Mouse (Mus musculus): ENCODE data around the gene Slc17a5.
"Not testable (repeated sequence)": the region's sequence is repeated elsewhere in the genome, so short reads cannot be mapped to it uniquely, and the experiment has no call there.

The Slc17a5 gene

DNA sequence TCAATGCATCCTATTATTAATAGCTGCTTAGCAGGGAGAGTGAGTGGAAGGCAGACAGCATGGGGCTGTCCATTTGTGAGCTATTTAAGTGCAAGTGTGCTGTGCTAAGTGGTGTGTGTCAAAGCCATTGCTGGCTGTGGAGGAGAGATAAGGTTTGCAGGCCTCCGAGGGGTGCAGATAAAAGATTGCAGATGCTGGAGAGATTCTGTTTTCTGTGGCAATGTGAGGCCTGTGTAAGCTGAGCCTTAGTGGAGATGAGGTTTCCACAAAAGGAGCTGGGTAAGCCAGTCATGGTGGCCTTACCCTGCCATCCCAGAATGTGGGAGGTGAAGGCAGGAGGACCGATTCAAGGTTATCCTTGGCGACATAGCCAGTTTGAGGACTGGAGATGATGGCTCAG, 71.7 kb downstream of the Slc17a5 start:
- no peak for DNase-seq

DNA sequence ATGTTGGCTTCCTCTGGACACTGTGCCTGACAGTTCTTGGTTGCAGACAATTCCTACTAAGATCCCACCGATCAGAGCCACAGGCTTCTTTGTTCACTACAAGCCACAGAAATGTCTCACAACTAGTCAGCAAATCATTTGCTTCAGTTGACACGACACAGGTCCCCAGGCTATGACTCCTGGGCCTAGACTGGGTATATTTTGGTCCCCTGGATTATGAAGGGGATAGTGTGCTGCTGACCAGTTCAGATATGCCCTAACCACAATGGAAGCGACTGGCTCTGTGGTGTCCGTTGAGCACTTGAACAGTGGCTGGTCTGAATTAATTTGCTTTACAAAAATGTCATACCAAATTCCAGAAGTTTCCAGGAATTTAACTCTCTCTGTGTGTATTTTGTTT, 73.2 kb downstream of the Slc17a5 start:
- DNase-seq = no peak

GRCm38 (mm10) chr9:78513776-78514500, 73.9 kb downstream of the Slc17a5 start:
- no peak for DNase-seq

GRCm38 (mm10) chr9:78511705-78512104, 76.1 kb downstream of the Slc17a5 start:
- DNase-seq = no peak

DNA sequence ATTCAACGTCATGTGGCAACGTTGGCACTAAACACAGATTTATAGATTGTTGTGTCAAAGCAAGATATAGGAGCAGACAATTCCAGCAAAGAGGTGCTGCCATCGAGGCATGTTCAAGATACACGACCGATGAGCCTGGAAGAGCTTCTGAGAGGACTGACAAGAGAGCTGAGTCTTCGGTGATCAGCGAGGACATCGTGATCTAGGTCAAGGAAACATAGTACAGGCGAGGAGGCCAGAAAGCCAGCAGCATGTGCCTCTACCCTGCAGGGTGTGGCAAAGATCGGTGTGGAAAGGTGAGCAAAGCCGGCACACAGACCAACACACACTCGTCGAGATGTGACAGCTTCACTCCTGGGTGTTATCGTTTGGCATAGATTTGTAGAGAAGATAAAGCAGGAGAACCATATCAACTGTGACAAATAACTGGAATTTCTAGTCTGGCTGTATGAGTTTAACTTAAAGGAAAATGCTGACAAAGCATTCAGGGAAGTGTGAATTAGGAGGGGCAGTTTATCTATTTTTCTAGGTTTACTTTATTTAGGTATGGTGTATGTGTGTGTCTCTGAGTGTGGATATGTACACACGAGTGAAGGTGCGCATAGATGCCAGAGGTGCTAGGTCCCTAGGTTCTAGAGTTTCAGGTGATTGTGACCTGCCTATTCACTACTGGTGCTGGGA, 79.6 kb downstream of the Slc17a5 start:
- DNase-seq = no peak

DNA sequence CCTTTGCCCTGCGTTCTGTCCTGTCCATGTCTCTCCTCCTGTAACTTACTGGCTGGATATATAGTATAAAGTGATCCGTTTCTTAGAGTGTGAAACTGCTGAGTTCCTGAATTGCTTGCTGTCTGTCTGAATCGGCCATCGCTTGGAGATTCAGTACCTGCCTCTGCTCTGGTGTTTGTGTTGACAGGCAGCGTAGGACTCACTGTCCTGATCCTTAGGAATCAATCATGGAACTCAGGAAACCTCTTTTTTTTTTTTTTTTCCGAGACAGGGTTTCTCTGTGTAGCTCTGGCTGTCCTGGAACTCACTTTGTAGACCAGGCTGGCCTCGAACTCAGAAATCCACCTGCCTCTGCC, 81.1 kb downstream of the Slc17a5 start:
- DNase-seq = no peak

GRCm38 (mm10) chr9:78506002-78506721, 81.7 kb downstream of the Slc17a5 start:
- no peak for DNase-seq

GRCm38 (mm10) chr9:78505223-78505622, 82.6 kb downstream of the Slc17a5 start:
- no peak for DNase-seq

DNA sequence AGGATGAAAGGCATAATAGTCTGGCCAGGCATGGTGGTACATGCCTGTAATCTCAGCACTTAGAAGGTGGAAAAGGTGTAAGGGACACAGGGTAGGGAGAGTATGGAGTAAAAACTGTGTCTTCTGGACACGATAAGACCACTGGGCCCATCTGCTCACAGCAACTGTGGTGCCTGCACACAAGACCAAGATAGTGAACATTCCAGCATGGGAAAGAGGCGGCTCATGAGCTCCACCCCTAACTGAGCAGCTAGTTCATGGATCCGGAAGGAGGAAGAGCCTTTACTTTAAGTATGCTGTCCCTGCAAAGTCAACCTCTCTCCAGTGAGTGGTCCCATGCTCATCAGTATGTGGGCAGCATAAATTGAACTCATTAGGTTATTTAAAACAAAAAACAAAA, 83.2 kb downstream of the Slc17a5 start:
- DNase-seq = no peak

- no peak for DNase-seq
These were observed 83.7 kb downstream of the Slc17a5 start for GRCm38 (mm10) chr9:78504133-78504532.

DNA sequence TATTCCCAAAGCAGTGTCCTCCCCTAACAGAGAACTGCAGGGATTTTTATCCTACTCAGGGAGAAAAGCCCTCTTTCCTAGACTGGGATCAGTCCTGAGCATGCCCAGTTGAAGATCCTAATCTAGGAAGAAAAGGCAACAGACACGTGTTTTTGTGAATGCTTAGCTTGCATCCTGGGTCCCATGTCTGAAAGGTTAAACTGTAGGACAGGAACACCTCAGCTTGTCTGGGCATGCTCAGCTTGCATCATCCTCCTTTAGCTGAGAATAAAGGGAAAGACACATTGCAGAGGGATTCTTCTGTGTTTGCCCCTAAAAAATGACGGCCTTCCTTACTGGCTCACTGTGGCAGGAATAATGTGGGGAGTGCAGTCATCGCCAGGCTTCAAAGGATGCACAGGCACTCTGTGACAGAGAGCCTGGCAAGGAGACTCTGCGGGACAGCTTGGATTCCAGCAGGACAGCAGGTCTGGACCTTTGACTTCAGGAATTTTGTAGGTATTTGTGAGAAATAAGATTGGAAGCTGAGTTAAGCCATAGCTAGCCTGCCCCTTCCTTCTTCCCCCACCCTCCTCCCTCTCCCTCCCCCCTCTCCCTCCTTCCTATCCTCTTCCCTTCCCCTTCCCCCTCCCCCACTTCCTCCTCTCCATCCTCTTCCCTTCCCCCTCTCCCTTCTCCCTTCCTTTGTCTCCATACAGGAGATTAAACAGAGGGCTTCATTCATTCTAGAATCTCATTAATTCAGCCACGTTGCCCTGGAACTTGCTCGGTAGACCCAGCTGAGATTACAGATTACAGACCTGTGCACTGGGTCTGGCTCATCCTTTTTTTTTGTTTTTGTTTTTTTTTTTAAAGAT, 84.4 kb downstream of the Slc17a5 start:
- DNase-seq = no peak

DNA sequence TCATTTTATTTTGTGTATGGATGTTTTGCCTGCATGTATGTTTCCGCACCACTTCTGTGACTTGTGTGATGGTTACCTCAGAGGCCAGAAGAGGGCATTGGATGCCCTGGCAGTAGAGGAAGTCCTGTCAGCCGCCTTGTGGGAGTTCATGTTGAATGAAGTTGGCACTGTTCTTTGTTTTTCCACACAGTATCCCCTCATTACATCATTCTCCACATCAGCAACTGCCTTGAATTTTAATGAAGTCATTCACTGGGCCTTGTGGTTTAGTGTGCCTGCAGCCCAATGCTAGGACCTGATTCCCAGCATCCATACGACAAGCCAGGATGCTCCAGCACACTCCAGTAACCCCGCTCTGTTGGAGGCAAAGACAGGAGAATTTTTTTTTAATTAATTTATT, 86.6 kb downstream of the Slc17a5 start:
- no peak for DNase-seq

DNA sequence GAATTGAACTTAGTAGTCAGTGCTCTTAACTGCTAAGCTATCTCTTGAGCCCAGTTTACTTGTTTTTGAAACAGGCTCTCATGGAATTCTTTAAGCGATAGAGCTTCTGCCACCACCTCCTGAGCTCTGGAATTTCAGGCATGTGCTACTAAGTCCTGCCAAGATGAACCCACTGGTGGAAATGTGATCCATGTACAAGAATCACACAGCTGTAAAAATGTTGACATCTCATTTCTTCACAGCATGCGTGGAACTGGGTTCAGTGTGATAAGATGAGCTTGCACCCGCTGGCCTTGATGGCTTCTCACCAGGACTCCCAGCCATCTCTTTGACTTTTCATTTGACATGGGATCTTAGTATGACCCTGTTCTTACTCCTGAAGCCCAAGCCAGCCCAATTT, 87.5 kb downstream of the Slc17a5 start:
- no peak for DNase-seq

- DNase-seq = no peak
These were observed 94.7 kb downstream of the Slc17a5 start for GRCm38 (mm10) chr9:78493171-78493570.

DNA sequence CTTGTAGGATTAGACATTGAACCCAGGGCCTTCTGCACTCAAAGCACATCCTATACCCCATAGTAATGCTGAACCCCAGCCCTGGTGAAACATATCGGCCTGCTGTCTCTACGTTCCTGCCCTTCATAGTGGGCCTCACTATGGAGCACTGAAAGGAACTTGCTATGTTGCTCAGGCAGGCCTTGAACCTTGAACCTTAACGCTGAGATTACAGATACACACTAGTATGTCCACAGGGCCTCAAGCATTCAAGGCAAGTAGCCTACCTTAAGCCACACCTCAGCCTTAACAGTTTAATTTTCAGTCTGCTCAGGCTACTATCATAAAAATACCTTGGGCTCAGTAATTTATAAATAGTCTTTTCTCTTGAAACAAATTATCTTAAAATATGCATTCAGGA, 95.6 kb downstream of the Slc17a5 start:
- DNase-seq = no peak

DNA sequence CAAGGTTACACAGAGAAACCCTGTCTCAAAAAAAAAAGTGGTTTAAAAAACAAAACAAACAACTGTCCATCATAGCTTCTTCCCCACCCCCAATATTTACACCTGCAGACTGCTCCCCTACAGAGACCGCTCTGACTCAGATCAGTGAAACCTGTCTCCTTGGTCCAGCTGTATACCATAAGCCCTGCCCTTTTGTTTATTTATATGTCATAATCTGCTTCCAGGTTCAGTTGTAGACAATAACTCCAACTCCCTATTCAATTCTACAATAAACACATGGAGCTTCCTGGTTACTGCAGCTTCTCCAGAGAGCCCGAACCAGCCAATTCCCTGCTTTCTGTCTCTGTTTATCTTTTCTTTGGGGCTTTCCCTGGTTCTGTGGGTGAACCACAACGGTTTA, 96.7 kb downstream of the Slc17a5 start:
- DNase-seq = no peak

GRCm38 (mm10) chr9:78488890-78489420, 98.9 kb downstream of the Slc17a5 start, which contains the start of gene Eef1a1:
TSS of gene Eef1a1 (minus strand) at chr9:78489151.
- DNase-seq = peak; percentile 72

GRCm38 (mm10) chr9:78488021-78488420, 99.8 kb downstream of the Slc17a5 start:
- DNase-seq = not testable (repeated sequence)
